Mouse (Mus musculus) lung, adult 2 months (tissue): ENCODE measurements around the gene Ctu1.

Experiments used
- CTCF ChIP-seq: fragments of 200-500 bp; IDR thresholded peaks from 2 replicates; pipeline ENCODE4 v1.5.1; 2011; ENCODE audit warnings: mild to moderate bottlenecking, low read length, control low read depth; ENCODE audit not compliant: insufficient read depth
- POLR2A ChIP-seq: fragments of 200-500 bp; IDR thresholded peaks from 2 replicates; pipeline ENCODE4 v1.6.1; 2011; ENCODE audit warnings: low read depth, mild to moderate bottlenecking, control low read depth, low read length, borderline replicate concordance; ENCODE audit errors: extremely low read depth

GRCm38 (mm10) chr7:43633940-43634339 is 37.9 kb upstream of the Ctu1 start:
- TF ChIP-seq CTCF (no peak), POLR2A (no peak)
